Mouse (Mus musculus): ENCODE results near the gene 4921517D22Rik. TPM values are rescaled to one million over a fixed set of nuclear protein-coding genes. Genes with fewer than 3 reads are reported as not detected.

The 4921517D22Rik gene
- total RNA-seq, 2 experiments from 2014 or later: not detected

Other genes with a start within 250 kb of the 4921517D22Rik start
- 100 to 1,000 TPM; 324 to 356 TPM for gene Agtpbp1, start 108.9 kb downstream of the 4921517D22Rik start, total RNA-seq (2021)
- 100 to 1,000 TPM in 1 of 2 experiments, 10 to 100 TPM in 1; 88.5 to 107 TPM for gene Naa35, start 108.8 kb downstream of the 4921517D22Rik start, total RNA-seq (2021)
- gene Golm1, start 18.3 kb downstream of the 4921517D22Rik start, total RNA-seq (2021): 10 to 100 TPM; 16.4 to 17.8 TPM
- gene Spata31d1a, start 16.2 kb upstream of the 4921517D22Rik start, total RNA-seq (2021): under 1 TPM in 1 of 2 experiments, not detected in 1; 0.16 TPM
- gene Spata31d1b, start 18.2 kb upstream of the 4921517D22Rik start, total RNA-seq (2021): under 1 TPM in 1 of 2 experiments, not detected in 1; 0.09 TPM
- not detected for gene Spata31d1d, start 37.6 kb upstream of the 4921517D22Rik start, total RNA-seq (2021)
- gene 1700014D04Rik, start 52.6 kb upstream of the 4921517D22Rik start, total RNA-seq (2021): 1 to 10 TPM; 1.6 to 2.7 TPM
- 100 to 1,000 TPM; 155 to 161 TPM for gene Isca1, start 75.7 kb upstream of the 4921517D22Rik start, total RNA-seq (2021)
- gene Gm49354, start 88.1 kb upstream of the 4921517D22Rik start, total RNA-seq (2021): not detected
- 10 to 100 TPM; 53.5 to 60.4 TPM for gene Tut7, start 129.0 kb upstream of the 4921517D22Rik start, total RNA-seq (2021)

All from left cerebral cortex, adult 18-20 months (tissue).